Mouse (Mus musculus) retina, postnatal 1 day (tissue): ENCODE results near the gene Copz2.
"Not testable (repeated sequence)": the region's sequence is repeated elsewhere in the genome, so short reads cannot be mapped to it uniquely, and the experiment has no call there.

ENCODE experiments used
- DNase-seq: peaks from one replicate; pipeline ENCODE4 v3.0.0-alpha.2; 2012

Copz2 gene

GRCm38 (mm10) chr11:96849681-96850467, at the start of gene Copz2:
TSS of gene Copz2 (plus strand) at chr11:96849870.
- DNase-seq, result peak; percentile 59

GRCm38 (mm10) chr11:96805606-96806005, 44.1 kb upstream of the Copz2 start:
- DNase-seq, result no peak

- DNase-seq, result peak; percentile 31
Observed at GRCm38 (mm10) chr11:96808066-96808465, 41.6 kb upstream of the Copz2 start.

DNA sequence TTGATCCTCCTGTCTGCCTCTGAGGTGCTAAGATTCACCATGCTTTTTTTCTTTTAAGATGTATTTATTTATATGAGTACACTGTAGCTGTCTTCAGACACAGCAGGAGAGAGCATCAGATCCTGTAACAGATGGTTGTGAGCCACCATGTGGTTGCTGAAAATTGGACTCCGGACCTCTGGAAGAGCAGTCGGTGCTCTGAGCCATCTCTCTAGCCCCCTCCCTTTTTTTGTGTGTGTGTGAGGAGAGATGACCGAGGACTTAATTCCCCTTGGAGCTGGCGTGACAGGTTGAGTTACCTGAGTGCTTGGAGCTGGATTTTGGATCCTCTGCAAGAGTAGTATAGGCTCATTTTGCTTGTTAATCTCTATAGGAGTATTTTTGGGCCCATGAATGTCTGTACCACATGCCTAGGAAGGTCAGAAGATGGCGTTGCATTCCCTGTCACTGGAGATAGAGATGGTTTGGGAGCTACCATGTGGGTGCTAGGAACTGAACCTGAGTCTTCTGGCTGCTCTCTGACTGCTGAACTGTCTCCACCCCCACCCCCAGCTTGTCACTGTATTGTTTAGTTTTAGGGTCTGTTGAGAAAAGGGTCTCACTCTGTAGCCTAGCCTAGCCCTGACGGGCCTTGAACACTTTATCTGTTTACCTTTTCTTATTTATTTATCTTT, 40.0 kb upstream of the Copz2 start:
- DNase-seq, result no peak

GRCm38 (mm10) chr11:96811188-96811587, 38.5 kb upstream of the Copz2 start:
- not testable (repeated sequence) for DNase-seq

GRCm38 (mm10) chr11:96813455-96813854, 36.2 kb upstream of the Copz2 start:
- DNase-seq, result no peak

- no peak for DNase-seq
Observed at GRCm38 (mm10) chr11:96813920-96814319, 35.8 kb upstream of the Copz2 start.

- DNase-seq, result no peak
Observed at GRCm38 (mm10) chr11:96814443-96814842, 35.2 kb upstream of the Copz2 start.

DNA sequence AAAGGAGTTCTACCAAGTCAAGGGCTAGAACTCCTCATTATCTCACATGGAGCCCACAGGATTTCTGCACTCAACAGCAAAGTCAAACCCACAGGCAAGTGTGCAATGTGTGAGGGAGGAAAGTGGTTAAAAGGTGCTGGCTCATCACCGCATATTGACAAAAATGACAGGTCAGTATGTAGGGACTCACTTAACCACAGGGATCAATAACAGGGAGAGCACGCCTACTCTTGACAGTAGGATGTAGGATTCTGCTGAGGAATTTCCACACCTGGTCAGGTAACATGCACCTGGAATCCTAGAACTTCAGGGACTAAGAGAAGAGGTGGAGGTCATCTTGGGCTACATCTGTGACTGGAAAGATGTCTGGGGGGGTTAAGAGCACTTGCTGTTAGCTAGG, 33.8 kb upstream of the Copz2 start:
- DNase-seq, result no peak

DNA sequence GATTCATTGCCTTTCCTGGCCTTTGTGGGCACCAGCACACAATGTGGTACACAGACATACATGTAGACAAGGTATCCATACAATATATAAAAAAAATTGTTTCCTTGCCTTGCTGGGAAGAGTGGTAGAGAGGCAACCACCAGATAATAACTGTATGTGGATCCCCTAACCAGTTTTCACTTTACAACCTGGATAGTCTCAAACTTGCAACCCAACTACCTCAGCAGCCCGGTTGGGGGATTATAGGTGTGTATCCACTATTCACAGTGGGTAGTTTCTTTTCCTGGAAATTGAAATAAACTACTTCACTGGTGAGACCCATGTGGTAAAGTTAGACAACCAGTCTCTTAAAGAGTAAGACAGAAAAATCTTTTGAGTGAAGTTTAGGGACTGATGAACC, 33.2 kb upstream of the Copz2 start:
- no peak for DNase-seq

- no peak for DNase-seq
Observed at GRCm38 (mm10) chr11:96816979-96817378, 32.7 kb upstream of the Copz2 start.

- DNase-seq, result no peak
Observed at GRCm38 (mm10) chr11:96818128-96818710, 31.5 kb upstream of the Copz2 start.

DNA sequence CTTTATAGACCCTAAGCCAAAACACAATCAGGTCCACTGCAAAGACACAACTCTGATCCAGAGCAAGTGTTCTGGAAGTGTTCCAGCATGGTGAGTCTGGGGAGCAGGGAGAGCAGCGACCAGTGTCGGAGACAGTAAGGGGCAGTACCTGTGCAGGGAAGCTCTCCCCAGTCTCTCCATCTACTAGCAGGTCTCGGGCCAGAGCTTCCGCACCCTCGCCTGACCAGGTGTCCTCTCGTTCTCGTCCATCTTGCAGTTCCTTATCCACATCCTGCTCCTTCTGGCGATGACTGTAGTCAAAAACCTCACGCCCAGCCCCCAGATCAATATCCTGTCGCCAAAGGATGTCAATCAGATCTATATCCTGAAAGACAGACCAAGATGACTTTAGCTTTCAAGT, 27.7 kb upstream of the Copz2 start:
- DNase-seq, result no peak

GRCm38 (mm10) chr11:96822675-96823470, 26.8 kb upstream of the Copz2 start:
- DNase-seq, result no peak

DNA sequence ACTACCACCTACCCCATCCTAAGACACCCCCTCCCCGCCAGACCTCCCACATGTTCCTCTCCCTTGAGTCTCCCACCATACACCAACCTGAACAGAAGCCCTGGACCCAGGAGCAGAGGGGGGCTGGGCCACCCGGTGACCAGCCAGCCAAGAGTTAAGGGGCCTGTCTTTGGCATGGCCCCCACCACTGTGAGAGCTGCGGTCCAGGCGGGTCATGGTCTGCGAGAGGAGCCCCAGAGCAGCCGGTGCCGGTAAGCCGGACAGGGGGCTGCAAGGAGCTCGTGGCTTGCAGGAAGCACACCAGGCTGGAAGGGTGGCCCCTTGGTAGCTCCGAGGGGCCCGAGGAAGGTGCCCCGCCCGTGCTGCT, 26.2 kb upstream of the Copz2 start:
- no peak for DNase-seq

- DNase-seq, result peak; percentile 97
Observed at GRCm38 (mm10) chr11:96823880-96824782, 25.5 kb upstream of the Copz2 start.

- peak; percentile 87 for DNase-seq
Observed at GRCm38 (mm10) chr11:96824783-96825495, 24.7 kb upstream of the Copz2 start.

GRCm38 (mm10) chr11:96826481-96826880, 23.2 kb upstream of the Copz2 start:
- no peak for DNase-seq

GRCm38 (mm10) chr11:96827062-96827581, 22.5 kb upstream of the Copz2 start:
- no peak for DNase-seq

DNA sequence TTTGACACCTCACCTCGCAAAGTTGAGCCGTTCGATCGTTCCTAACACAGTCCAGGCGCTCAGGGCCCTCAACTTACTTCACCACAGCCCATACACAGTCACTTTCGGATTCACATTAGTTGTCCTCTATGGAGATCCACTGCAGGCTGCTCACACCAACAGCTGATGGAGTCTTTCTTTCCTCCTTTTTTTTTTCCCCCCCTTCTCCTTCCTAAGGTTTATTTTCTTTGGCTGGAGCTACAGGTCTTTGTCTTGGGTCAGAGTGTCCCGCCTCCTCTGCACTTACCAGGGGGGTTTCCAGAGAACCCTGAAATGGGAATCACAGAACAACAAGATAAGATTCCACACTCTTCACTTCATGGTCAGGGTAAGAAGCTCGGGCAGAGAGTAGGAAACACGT, 21.8 kb upstream of the Copz2 start:
- no peak for DNase-seq

- DNase-seq, result no peak
Observed at GRCm38 (mm10) chr11:96828881-96829280, 20.8 kb upstream of the Copz2 start.
